Mouse (Mus musculus) testis, adult 2 months (tissue): Measurements from ENCODE around the gene Myo1e. TPM values are rescaled to one million over a fixed set of nuclear protein-coding genes. Genes with fewer than 3 reads are reported as not detected.

Source experiments
- H3K27ac ChIP-seq: fragments of 200-500 bp; 2 replicates; pipeline ENCODE4 v1.5.1; 2012; ENCODE audit warnings: low read depth, low read length; ENCODE audit not compliant: control insufficient read depth, insufficient read depth
- H3K27me3 ChIP-seq: fragments of 200-500 bp; 2 replicates; pipeline ENCODE4 v1.6.1; 2012; ENCODE audit warnings: mild to moderate bottlenecking, low read length, moderate library complexity; ENCODE audit not compliant: control insufficient read depth, insufficient read depth
- H3K36me3 ChIP-seq: fragments of 200-500 bp; 2 replicates; pipeline ENCODE4 v1.6.1; 2012; ENCODE audit warnings: mild to moderate bottlenecking, low read length; ENCODE audit not compliant: control insufficient read depth, insufficient read depth
- H3K4me1 ChIP-seq: fragments of 200-500 bp; 2 replicates; pipeline ENCODE4 v1.6.1; 2012; ENCODE audit warnings: low read length; ENCODE audit not compliant: control insufficient read depth, insufficient read depth
- H3K4me3 ChIP-seq: fragments of 200-500 bp; 2 replicates; pipeline ENCODE4 v1.5.1; 2012; ENCODE audit warnings: low read depth, mild to moderate bottlenecking, low read length, moderate library complexity, mixed read lengths; ENCODE audit not compliant: control insufficient read depth
- CTCF ChIP-seq: fragments of 200-500 bp; IDR thresholded peaks from 2 replicates; pipeline ENCODE4 v1.5.1; 2012; ENCODE audit warnings: low read depth, mild to moderate bottlenecking, inconsistent platforms, low read length, moderate library complexity; ENCODE audit not compliant: control insufficient read depth, insufficient read depth, insufficient replicate concordance
- POLR2A ChIP-seq: fragments of 200-500 bp; IDR thresholded peaks from 2 replicates; pipeline ENCODE4 v1.6.1; 2012; ENCODE audit warnings: low read depth, mild to moderate bottlenecking, inconsistent platforms, low read length, moderate library complexity; ENCODE audit not compliant: control insufficient read depth
- polyA plus RNA-seq: library from polyadenylated mRNA; depleted of rRNA; stranded (reverse); fragments of >200 nt; gene quantifications from 2 replicates; pipeline ENCODE4 v1.2.3, GENCODE M21; 2012

Myo1e gene
- polyA plus RNA-seq, 1 experiment: 2.6 TPM

DNA sequence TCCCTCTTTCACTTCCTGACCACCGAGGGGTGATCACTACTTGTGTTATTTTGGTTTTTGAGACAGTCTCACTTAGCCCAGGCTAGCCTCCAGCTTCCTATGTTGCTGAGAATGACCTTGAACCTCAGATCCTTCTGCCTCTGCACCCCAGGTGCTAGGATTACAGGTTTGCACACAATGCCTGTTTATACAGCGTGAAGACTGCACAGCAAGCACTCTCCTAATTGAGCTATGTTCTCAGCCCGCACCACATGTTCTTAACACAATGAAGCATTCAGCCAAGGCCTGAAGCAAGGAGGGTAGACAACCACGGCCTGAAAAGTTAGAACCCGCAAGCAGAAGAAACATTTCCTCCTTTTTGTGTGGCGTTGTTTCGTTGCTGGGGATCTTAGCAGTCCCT, 24.5 kb upstream of the Myo1e start:
- TF ChIP-seq CTCF (no peak), POLR2A (no peak)
- Histone ChIP-seq H3K36me3 (no peaks in the 10 kb centered on the region), H3K4me3 (no peak overlapping the region), H3K4me1 (no peaks in the 10 kb centered on the region), H3K27me3 (no peaks in the 10 kb centered on the region), H3K27ac (no peak overlapping the region)

DNA sequence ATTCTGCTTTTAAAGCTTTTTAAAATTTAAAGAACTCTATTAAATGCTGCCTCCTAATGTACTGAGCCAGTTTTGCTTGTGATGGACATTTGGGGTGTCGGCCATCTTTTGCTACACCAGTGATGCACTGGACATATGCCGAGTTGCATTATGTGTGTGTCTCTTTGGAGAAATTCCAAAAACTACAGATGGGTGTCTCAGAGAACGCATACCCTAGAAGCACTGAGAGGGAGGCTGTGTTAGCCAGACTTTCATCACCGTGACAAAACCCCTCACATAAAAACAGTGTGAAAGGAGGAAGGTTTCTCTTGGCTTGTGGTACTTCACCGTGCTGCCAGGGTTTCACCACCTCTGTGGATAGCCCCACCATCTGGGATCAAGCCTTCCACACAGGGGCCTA, 14.8 kb upstream of the Myo1e start:
- TF ChIP-seq CTCF: no peak
- no peak for TF ChIP-seq POLR2A
- Histone ChIP-seq H3K27ac (no peak overlapping the region), H3K4me1 (peaks cover 6% of the 10 kb centered on the region), H3K27me3 (no peaks in the 10 kb centered on the region), H3K36me3 (no peaks in the 10 kb centered on the region), H3K4me3 (no peak overlapping the region)

DNA sequence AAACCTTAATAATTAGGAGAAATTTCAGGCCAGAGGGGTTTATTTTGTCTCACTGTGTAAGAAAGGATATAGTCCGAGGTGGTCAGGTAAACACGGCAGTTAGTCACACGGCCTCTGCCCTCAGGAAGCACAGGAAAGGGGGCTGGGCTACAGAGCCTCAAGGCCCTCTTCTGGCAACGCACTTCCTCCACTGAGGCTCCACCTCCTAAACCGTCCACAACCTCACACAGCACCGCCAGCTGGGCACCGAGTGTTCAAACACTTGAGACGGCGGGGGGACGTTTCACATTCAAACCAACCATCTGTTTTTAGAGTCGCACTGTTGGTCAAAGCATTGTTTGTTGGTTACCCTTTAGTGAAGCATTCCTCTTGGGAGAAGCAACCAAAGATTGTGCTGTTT, 12.5 kb upstream of the Myo1e start:
- TF ChIP-seq POLR2A (peak; percentile 87), CTCF (no peak)
- no peaks in the 10 kb centered on the region for H3K27me3 ChIP-seq
- peaks cover 6% of the 10 kb centered on the region for H3K4me1 ChIP-seq
- H3K36me3 ChIP-seq: no peaks in the 10 kb centered on the region
- H3K27ac ChIP-seq: peak overlapping the region; percentile 46
- peak overlapping the region; percentile 73 for H3K4me3 ChIP-seq

DNA sequence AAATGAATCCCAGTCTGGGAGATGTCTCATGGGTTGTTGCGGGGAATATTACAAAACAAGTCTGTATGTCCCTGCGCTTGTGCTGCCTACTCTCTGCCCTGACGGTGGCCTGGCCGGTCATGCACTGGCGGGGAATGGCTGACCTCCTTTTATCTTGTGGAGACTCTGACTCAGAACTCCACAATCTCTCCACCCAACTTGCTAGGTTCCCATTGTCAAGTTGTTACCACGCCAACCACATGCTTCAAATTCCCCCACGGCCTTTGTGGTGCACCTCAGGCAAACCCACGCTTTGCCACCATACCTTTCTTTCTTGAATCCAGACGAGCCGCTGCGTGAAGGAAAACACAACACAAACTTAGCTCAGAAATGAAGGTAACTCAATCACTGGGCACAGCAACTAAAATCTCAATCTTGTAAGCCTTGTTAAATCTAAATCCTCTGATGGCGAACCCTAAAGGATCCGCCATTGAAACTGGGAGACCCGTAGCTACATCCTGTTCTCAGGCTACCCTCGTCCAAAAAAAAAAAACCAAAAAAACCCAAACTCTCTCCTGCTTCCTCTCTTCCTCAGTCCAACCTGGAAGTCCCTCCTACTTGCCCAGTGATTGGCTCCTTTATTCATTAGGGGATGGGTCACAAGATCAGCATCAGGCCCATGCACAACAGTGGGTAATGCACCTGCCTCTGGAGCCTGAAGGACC, 10.0 kb upstream of the Myo1e start:
- no peaks in the 10 kb centered on the region for H3K36me3 ChIP-seq
- no peak overlapping the region for H3K4me3 ChIP-seq
- peaks cover 6% of the 10 kb centered on the region for H3K4me1 ChIP-seq
- TF ChIP-seq POLR2A (no peak), CTCF (no peak)
- no peaks in the 10 kb centered on the region for H3K27me3 ChIP-seq
- no peak overlapping the region for H3K27ac ChIP-seq

DNA sequence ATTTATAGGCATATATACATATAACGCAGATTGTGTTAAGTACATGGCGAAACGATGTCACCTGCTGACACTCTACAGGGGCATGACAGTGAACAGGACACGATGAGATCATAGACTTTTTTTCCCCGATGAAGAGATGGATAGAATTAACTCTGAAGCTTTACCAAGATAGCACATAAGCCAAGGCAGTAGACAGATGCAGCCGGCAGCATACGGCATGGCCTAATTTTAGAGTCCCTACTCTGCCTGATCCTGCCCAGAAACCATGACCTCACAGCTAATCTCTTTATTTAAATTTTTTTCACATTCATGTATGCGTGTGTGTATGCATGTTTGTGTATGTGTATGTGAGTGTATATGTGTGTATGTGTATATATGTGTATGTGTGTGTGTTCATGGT, 9.2 kb upstream of the Myo1e start:
- H3K27me3 ChIP-seq: no peaks in the 10 kb centered on the region
- H3K27ac ChIP-seq: no peak overlapping the region
- no peaks in the 10 kb centered on the region for H3K36me3 ChIP-seq
- H3K4me1 ChIP-seq: peaks cover 6% of the 10 kb centered on the region
- H3K4me3 ChIP-seq: no peak overlapping the region
- no peak for TF ChIP-seq POLR2A
- TF ChIP-seq CTCF: no peak

DNA sequence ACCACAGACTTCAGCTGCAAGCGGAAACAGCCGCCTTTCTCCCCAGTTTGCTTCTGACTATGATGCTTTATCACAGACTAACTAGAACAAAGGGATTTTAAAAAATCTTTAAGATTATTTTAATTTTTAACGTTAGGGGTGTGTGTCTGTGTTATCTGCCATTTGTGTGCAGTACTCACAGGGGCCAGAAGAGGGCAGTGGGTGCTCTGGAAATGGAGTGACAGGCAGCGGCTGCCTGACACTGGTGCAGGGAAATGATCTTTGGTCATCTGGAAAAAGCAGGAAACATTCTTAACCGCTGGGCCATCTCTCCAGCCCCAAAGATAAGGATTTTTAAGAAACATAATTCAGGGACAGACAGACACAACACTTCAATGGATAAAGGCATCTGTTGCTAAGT, 4.4 kb upstream of the Myo1e start:
- TF ChIP-seq POLR2A: no peak
- peak; percentile 73; the same call in 1 of the 2 replicates for TF ChIP-seq CTCF
- Histone ChIP-seq H3K27me3 (no peaks in the 10 kb centered on the region), H3K4me3 (no peak overlapping the region)

DNA sequence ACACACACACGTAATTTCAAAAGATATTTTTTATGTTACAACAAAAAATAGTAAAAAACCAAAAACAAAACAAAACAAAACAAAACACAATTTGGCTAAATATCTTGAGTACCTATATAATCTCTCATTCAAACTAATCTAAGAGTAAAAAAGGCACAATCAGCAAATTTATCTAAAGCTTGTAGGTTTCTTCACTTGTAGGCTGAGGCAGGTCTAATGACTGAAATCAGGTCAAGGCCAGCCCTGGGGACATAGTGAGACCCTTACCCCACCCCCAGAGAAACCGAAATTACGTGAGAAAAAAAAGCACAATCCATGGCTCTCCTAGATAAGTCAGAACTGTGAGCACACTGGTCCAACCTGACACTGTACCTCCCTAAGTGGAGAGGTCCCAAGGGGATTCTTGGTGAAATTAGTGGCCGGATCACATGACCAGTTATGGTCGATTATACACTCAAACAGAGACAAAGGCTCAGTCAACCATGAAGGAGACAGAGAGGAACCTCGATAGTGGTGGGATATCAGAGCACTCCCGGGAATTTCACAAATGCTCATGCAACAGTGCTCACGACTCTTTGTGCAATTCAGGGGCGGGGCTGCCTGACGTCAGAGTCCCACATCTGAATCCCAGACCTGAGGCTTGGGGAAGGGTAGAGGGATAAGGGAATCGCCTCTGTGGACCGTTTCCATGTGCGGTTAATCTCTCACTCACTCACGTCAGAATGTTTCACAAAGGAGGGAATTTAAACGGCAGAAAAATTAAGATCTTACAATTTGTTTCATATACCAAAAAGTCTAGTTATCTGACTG, 3.7 kb upstream of the Myo1e start:
- H3K4me3 ChIP-seq: no peak overlapping the region
- H3K27me3 ChIP-seq: peaks cover 3% of the 10 kb centered on the region; the same call in 1 of the 2 replicates
- TF ChIP-seq CTCF: no peak
- no peak for TF ChIP-seq POLR2A
- H3K36me3 ChIP-seq: no peaks in the 10 kb centered on the region
- no peak overlapping the region for H3K27ac ChIP-seq
- peaks cover 6% of the 10 kb centered on the region for H3K4me1 ChIP-seq

More for the DNA sequence above, 4.4 kb upstream of the Myo1e start:
- H3K4me1 ChIP-seq: peaks cover under 1% of the 10 kb centered on the region
- no peak overlapping the region for H3K27ac ChIP-seq
- H3K36me3 ChIP-seq: no peaks in the 10 kb centered on the region
